Mouse (Mus musculus) liver, postnatal 0 days (tissue): ENCODE measurements at regions not wholly inside any gene's neighbourhood (a gene's known extent, or its start where the extent isn't known, plus 50 kb on each side); places are given as distances from the start of the nearest gene placed in this dataset.

Source experiments
- ATAC-seq: fragments of 200-750 bp; cut with Nextera tagmentation; 2 replicates; pipeline ENCODE4 v1.8.0; 2017; ENCODE audit warnings: mild to moderate bottlenecking, moderate library complexity
- DNase-seq: peaks from one replicate; pipeline ENCODE4 v3.0.0-alpha.2; 2016
- H3K27ac ChIP-seq: fragments of 300-500 bp; sonication (generic); 2 replicates; pipeline ENCODE4 v1.5.1; 2014; ENCODE audit warnings: antibody characterized with exemption, moderate library complexity, mild to moderate bottlenecking, low read depth
- H3K27me3 ChIP-seq: fragments of 300-500 bp; sonication (generic); 2 replicates; pipeline ENCODE4 v1.6.1; 2014; ENCODE audit warnings: low read length, control low read depth, mixed read lengths; ENCODE audit not compliant: insufficient read depth
- H3K36me3 ChIP-seq: fragments of 300-500 bp; sonication (generic); replicated peaks from 2 replicates; pipeline ENCODE4 v1.6.1; 2014; ENCODE audit warnings: mild to moderate bottlenecking, control low read depth, low read length, moderate library complexity, mixed read lengths; ENCODE audit not compliant: insufficient read depth
- H3K4me1 ChIP-seq: fragments of 300-500 bp; sonication (generic); 2 replicates; pipeline ENCODE4 v1.6.1; 2014; ENCODE audit warnings: antibody characterized with exemption, mild to moderate bottlenecking, control low read depth; ENCODE audit not compliant: insufficient read depth
- H3K4me2 ChIP-seq: fragments of 300-500 bp; sonication (generic); 2 replicates; pipeline ENCODE4 v1.6.1; 2014; ENCODE audit warnings: low read depth, mild to moderate bottlenecking, low read length, moderate library complexity, mixed read lengths
- H3K4me3 ChIP-seq: fragments of 300-500 bp; sonication (generic); 2 replicates; pipeline ENCODE4 v1.5.1; 2014; ENCODE audit warnings: low read depth, low read length
- H3K9ac ChIP-seq: fragments of 300-500 bp; sonication (generic); replicated peaks from 2 replicates; pipeline ENCODE4 v1.6.1; 2014; ENCODE audit warnings: mild to moderate bottlenecking, moderate library complexity
- H3K9me3 ChIP-seq: fragments of 300-500 bp; sonication (generic); 2 replicates; pipeline ENCODE4 v1.6.1; 2016; ENCODE audit warnings: mild to moderate bottlenecking, control low read depth, low read length, mixed read lengths
- CTCF ChIP-seq: sonication (generic); IDR thresholded peaks from 2 replicates; pipeline ENCODE4 v1.5.1; 2016; ENCODE audit warnings: antibody characterized with exemption, low read depth
- EP300 ChIP-seq: IDR thresholded peaks from 2 replicates; pipeline ENCODE4 v1.6.1; 2016; ENCODE audit warnings: antibody characterized with exemption, low read depth, mild to moderate bottlenecking
- WGBS: fragments of 180-500 bp; shearing (Covaris S2); extraction: QIAGEN DNeasy Blood & Tissue Kit; methylation state at CpG from one replicate; pipeline ENCODE4 v1.1.7; 2014; ENCODE audit not compliant: insufficient replicate concordance; 5-methylcytosine and 5-hydroxymethylcytosine counted together

GRCm38 (mm10) chr12:71779418-71779817 is 51.5 kb upstream of the Daam1 start:
- TF ChIP-seq CTCF (no peak), EP300 (no peak)
- H3K4me3 ChIP-seq = no peak overlapping the region
- H3K4me1 ChIP-seq = no peaks in the 10 kb centered on the region
- DNase-seq = no peak
- 59% methylated on average over 6 of the region's 6 CpGs for WGBS
- no peak overlapping the region for H3K9ac ChIP-seq
- no peak overlapping the region for H3K27ac ChIP-seq
- no peaks in the 10 kb centered on the region for H3K9me3 ChIP-seq
- no peak for ATAC-seq
- H3K27me3 ChIP-seq = peaks cover 3% of the 10 kb centered on the region; the same call in 1 of the 2 replicates
- no peaks in the 10 kb centered on the region for H3K36me3 ChIP-seq
- H3K4me2 ChIP-seq = no peak overlapping the region
